Mouse (Mus musculus): ENCODE data around the gene Asap2. TPM values are rescaled to one million over a fixed set of nuclear protein-coding genes. Genes with fewer than 3 reads are reported as not detected.
A peak's percentile ranks its signal among the peaks of the same experiment; 100 is the strongest.

Gene Asap2
- total RNA-seq, 2 experiments from 2014 or later, result 21.7 to 22.7 TPM

DNA sequence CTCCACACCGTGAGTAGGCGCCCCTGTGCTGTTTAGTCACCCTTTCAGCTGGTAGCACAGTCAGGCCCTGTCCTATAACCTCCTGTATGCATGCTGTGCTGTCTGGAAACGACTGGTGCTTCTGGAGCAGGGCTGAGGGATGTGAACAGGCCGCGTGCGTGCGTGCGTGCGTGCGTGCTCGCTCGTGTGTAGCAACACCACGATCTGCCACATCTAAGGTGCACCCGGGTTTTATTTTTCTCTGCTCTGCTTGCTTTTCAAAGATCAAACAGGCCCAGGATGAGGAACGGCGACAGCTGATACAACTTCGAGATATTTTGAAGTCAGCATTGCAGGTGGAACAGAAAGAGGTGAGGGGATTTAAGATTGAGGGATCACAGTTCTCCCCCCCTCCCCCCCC is 222.6 kb downstream of the Asap2 start:
- DNase-seq, result no peak

DNA sequence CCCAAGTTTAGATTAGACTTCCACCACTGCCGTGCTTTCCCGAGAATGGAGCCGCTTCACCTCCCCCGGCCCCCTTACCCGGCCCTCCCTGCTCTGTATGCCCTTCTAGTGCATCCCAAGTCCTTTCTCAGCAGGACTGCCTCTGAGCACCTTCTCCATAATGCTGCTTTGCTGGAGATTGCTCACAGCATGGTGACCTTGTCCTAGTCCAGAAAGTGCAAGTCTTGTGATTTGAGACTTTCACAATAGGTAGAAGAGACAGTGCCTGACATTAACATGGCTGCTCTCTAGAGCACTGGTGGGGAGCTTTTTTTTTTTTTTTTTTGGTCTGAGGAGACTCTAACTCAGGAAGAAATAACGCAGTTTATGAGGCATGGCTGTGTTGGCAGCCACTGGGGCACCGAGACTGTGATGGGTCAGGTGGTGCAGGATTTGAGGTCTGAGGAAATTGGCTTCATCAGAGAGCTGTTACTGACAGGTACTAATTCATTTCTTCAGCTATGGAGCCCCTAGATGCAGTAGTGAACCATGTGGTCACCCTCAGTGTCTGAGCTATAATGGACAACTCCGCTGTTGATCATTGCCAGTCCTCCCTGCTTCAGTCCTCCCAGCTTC is 224.4 kb downstream of the Asap2 start:
- no peak for DNase-seq

DNA sequence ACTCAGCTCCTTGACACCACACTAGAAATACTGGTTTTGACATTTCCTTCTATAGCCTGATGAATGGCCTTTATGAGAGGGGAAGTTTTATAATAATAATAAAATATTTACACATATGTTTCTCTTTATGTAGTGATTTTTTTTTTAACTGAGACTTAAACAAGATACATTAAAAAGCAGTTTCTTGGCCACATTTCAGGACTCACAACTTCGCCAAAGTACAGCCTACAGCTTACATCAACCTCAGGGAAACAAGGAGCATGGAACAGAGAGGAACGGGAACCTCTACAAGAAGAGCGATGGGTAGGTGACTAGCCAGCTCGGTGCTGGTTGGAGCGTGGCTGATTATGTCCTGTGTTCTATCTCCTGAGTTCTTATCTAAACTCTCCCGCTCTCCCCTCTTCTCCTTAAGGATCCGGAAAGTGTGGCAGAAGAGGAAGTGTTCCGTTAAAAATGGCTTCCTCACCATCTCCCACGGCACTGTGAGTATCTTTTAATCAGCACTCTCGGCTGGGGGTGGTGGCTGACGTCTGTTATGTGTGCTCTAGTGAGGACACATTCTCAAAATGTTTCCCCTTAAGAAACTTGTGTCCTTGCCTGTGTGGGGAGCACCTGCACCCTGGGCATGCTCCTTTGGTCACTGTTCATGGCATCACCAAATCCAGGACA is 227.7 kb downstream of the Asap2 start:
- DNase-seq, result no peak

DNA sequence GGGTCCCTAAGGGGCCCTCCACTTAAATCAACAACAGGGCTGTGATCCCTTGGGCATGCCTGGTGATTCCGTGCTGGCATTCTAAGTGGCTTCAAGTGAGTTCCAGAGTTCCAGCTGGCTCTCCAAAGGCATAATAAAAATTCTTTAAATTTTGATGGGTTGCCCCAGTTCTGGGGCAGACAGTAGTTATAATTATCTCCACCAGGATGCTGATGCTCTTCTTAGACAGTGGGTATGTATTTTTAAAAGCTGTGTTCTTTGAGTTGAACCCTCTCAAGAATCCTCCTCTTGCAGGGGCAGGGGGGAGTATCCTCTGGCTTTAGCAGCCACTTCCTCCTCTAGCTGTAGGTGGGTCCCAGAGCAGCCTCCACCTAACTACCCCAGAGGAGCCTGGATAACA is 230.3 kb downstream of the Asap2 start:
- no peak for DNase-seq

DNA sequence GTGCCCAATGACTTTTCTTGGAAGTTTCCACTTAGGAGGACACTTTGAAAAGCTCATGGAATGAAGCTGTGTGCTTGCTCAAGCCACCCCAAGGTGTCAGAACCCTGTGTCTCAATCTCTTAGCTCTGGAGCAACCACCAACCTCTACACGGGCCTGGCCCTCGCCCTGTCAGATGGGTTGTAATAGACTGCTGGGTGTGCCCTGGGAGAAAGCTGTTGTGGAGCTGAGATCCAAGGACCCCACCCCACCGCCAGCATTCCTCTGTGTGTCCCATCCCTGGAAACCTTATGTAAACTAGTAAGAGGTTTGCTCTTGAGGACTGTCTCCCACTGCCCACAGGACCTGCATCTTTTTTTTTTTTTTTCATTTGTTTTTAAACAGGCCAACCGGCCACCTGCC is 233.7 kb downstream of the Asap2 start:
- DNase-seq, result no peak

DNA sequence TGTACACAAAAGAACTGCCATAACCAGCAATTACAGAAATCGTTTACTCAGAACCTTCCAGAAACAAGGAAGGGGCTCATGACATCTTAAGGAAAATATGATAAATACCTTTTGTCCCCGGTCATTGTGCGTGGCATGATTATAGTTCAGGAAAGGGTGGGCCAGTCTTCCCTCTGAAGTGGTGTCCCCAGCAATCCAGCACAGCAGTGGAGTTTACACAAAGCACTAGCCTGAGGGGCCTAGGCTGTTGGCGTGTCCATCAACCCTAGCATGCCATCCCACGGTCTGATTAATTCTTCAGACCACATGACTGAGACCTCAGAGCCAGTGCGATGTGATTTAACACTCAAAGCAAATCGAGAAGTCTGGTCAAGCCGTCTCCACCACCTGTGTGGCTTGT is 235.1 kb downstream of the Asap2 start:
- DNase-seq, result no peak

DNA sequence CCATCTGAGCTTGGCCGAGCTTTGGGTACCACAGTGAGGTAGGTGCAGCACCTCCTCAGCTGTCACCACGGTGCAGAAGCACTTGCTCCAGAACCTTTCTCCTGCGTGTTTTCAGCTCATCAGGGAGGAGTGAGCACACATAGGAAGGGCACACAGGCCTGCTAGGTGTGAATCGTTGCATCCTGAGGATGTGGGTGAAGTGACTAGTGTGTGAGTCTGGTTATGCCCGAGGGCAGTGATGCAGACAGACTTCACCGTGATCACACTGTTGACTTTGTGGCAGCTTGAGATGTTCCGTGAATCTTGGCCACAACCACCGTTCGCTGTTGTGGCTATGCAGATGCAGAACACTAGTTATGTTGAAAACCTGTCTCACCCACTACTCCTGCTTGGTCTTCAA is 236.1 kb downstream of the Asap2 start:
- no peak for DNase-seq

DNA sequence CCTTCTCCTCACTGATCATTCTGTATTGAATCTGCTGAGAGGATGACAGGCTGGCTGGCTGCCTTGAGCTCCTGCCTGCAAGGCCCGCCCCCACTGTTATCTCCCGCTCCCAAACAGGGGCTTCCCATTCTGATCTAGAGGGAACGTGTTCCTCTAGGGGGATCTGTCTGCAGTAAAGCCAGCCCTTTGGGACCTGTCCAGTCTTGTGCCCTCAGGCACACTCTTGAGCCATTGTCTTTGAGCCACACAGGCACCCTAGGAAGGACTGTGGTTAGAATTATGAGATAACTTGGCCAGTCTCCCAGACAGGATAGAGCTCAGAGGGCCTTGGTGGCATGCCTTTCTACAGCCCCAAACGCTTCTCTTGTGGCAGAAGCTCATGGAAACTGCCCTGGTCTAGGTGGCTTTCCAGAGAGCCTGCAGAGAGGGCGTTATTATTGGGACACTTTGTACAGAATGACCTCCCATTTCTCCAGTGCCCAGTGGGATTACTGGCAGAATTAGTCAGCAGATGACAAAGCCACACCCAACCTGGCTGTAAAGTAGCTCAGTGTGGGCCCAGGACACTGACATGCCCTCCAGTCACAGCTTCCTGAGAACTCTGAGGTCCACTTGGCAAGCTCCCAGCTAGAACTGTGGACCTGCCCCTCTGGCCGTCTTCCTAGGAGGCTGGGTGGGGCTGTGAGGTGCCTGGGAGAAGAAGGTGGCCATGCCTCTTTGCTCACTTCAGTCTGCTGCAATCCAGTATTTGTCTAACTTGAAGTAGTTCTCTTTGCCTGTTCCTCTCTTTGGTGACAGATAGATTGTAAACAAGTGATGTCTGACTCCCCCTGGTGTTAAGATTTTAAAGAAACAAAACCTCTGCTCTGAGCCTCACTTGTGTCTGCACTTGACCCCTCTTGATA is 237.1 kb downstream of the Asap2 start:
- peak; percentile 67 for DNase-seq

DNA sequence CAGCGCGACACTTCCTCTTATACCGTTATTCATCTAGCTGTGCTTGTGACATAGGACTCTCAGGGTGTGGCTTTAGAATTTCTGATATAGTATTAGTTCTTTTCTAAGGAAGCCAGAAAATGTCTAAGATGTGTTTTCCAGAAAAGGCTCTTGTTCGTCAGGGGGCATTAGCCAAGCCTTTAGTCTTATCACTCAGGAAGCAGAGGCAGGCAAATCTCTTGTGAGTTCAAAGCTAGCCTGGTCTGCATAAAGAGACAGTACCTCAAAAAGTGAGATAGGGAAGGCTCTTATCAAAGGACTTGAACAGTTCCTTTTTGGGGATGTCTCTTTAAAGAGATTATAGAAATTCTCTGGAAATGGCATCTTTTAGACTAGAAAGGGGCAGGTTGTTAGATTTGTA is 238.4 kb downstream of the Asap2 start:
- DNase-seq, result no peak

DNA sequence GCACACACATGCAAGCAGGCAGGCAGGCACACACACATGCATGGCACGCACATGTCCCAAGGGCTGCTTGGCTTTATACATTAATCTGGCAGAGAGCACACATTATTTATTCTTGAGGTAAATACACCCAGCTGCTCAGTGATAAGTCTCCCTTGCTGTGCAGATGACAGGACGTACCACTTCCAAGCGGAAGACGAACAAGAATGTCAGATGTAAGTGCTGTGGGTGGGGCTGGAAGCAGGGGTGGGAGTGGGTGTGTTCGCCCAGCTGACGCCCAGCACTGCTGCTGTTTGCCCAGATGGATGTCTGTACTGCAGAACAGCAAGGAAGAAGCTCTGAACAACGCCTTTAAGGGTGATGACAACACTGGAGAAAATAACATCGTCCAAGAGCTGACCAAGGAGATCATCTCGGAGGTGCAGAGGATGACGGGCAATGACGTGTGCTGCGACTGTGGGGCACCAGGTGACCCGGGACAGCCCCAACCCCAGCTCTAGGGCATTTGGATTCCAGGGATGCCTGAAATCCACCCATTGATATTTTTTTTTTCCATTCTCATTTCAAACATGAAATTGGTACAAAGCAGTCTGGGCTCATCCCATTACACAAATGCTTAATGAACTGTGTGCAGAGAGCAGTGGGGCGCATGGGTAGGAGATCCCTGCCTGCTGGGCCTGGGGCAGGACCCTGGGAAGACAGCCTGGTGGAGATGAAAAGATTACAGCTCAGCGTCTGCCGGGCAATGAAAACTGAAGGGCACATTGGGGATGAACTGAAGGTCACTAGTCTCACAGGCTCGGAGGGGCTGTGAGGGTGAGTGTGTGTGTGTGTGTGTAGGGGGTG is 239.0 kb downstream of the Asap2 start:
- DNase-seq, result no peak

DNA sequence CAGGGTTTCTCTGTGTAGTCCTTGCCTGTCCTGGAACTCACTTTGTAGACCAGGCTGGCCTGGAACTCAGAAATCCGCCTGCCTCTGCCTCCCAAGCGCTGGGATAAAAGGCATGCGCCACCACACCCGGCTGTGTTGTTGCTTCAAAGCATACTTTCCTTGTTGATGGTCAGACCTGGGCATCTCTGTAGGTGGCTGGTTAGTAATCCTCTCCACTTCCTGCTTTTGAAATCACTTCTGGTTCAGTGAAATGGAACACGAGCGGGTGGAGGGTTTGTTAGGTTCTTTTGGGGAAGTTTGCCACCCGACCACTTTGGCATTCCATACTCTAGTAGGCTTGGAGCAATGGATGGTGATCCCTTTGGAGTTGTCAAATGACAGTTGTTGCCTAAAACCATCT is 243.5 kb downstream of the Asap2 start:
- no peak for DNase-seq

DNA sequence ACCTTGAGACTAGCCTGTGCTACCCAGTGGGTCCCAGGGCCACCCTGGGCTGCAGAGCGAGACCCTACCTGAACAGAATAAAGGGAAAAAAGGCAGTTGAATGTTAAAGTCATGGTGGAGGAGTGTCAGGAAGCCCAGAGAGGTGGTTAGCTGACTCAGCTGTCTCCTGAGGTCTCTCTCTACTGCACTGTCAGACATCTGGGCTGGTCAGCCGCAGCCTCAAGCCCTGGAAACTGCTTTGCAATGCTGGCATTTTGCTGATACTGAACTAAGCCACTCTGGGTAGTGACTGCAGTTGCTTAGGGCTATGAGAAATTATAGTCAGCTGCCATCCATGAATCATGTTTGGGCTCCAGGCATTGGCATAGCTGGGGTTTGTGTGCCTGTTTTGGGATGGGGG is 244.3 kb downstream of the Asap2 start:
- no peak for DNase-seq

DNA sequence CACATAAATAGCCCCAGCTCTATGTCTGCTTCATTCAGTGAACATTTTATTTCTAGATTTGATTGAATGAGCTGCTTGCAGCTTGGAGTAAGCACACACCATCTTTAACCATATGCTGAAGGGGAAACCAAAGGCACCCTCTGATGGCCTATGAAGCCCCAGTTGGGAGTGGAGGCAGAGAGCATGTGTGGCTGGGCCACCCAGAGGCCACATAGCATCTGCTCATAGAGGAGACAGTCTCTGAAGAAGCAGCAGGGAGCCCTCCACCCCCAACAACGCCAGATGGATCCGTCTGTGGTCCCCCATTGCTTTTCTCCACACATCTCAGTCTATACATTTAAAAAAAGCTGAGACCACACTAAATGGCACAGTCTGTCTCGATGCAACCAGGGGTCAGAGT is 251.7 kb downstream of the Asap2 start:
- DNase-seq, result no peak

DNA sequence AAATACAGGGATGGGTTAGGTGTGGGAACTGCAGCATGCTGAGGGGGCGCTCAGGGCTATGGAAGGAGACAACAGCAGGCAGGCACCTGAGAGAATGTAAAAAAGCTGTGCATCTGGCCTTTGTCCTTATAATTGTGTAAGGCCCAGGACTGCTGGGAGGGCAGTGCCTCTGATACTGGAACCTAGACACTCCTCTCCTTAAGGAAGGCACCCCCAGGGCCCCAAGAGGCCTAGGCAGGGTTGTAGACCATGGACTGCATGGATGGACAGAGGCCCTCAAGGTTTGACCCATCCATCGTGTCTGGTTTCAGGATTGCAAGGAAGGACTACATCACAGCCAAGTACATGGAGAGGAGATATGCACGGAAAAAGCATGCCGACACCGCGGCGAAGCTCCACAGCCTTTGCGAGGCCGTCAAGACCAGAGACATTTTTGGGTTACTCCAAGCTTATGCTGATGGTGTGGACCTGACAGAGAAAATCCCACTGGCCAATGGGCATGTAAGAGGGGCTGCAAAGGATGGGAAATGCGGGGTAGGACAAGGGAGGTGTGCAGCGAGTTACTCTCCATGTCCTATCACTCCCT is 254.2 kb downstream of the Asap2 start:
- no peak for DNase-seq

DNA sequence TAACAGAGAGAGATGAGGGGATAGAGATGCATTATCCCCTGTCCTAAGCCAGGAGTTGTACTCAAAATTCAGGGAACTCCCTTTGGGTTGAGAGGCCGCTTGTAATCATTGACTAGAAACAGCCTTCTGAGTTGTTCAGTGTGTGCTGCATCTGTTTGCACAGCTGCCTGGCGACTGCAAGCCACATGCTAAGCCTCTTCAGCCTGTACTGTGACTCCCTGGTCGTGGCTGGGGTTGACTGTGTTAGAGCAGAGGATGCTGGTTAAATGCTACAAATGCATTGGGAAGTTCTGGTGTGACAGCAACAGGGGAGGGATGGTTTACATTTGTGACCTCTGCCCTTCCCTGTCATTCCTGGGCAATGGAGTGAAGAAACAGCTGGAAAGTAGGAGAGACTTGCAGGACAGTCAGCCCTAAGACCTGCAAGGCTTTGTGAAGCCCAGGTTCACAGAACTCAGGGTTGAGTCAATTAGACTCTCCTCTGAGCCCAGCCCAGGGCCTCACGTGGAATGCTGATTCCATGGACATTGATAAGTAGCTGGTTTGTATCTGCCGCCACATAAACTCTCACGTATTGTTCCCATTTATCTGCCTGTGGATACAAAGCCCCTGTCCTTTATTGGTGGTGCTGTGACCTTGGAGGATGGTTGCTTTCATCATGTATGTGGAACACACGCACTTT is 257.6 kb downstream of the Asap2 start:
- DNase-seq, result no peak

DNA sequence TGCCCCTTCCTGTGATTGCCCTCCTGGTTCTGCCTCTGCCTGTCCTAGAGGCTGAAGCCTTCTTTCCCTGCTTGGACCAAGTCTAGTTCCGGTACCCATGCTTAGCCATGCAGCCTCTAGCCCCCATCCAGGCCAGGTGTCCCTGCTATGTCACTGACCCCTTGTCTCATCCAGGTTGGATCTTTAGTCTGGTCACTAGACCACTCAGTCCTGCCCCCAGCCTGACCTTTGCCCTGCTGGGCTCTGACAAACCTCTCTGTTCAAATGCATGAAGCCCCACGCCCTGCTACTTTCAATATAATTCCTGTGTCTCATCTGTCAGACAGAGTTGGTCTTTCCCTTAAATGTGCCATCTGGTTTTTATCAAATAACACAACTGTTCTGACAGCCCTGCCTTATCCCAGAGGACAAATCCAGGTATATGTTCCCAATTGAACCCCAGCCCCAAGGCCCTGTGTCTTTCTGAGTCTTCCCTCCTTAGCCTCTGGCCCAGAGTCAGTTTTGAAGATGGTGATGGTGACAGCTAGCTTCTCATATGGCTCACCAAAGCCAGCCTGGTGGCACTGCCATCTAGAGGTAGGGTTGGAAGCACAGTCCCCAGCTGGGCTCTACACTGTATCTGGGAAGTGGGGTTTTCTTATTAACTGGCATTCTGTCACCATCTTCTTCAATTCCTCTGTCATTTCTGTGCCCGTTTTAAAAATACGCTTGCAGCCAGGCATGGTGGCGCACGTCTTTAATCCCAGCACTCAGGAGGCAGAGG is 270.4 kb downstream of the Asap2 start:
- DNase-seq, result no peak

DNA sequence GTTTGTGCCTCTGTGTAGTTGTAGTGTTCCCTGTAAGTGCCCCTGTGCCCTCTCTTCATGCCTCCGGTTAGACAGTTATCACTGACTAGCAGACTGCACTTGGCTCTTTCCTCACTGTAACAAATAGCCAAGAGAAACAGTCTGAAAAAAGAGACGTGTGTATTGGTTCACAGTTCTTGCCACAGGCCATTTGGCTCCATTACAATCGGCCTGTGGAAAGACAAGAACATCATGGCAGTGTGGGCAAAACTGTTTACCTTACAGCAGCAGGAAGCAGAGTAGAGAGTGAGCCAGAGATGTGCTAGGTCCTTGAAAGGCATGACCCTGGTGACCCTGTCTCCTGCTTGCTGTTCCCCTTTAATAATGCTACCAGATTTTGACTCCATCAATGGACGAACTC is 271.3 kb downstream of the Asap2 start:
- no peak for DNase-seq

DNA sequence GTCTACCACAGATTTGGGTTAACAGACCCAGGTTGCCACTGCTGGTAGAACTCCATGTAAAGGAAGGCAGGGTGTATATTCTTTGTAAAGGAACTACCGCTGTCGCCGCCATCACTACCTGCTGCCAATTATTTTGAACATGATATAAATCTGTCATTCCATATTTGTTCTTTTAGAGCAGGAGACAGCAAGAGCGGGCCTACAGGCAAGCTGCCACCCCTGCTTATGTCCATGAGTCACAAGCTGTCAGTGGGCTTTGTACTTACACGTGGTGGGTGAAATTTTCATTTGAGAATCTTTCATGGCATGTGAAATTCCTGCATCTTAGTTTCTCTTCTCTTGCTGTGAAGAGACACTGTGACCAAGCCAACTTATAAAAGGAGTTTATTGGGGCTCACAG is 273.0 kb downstream of the Asap2 start:
- DNase-seq, result no peak

DNA sequence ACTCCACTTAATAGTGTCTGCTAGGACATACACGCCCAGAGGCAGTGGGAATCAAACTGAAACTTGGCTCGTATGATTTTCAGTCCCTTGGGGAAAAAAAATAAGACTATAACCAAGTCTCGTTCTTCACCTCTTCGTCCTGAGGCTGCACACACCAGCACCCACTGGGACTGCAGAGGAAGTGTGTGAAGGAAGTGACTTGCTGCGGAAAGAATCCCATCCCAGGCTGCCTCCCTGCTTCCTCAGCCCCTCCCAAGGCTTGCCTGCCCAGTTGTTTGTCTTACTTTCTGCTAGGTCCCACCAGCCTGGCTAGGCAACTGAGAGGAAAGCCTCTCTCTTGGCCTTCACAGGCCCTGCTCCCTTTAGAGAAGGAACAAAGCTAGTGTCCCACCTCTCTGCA is 274.0 kb downstream of the Asap2 start:
- peak; percentile 66 for DNase-seq

DNA sequence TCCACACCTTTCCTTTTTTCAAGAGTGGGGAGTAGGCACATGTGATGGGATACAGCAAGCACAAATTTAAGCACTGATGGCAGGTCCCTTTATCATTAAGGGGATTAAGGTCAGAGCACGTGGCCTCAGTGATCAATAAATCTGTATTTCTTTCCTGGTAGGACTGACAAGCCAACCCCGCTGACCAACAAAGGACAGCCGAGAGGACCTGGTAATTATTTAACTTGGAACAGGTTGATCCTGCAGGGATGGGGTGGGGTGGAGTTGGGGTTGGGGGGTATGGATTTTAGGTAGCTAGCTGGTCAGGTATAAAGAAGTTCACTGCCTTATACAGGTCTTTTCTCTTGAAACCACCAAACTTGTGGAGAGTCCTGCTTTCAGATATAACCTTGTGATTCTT is 274.7 kb downstream of the Asap2 start:
- DNase-seq, result no peak

DNA sequence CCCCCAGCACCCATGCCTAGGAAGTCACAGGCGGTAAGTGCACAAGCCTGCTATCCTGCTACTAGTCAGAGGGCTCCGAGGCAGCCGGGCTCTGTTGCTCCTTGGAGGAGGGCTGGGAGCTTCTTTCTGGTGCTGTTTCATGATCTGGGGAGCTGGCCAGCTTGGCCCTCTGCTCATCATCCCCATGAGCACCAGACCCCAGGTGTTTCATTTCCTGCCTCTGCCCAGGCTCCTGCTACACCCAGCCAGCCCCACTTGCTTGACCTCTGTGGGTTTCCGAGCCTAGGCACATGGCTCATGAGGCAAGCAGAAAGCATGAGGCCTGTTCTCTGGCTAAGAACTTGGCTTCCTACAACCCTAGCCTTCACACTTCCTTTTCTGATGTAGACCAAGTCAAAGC is 275.2 kb downstream of the Asap2 start:
- no peak for DNase-seq
